Mouse (Mus musculus) 3134 (cell line): ENCODE results near the gene AI413582.

Source experiments
- DNase-seq: peaks from one replicate; pipeline ENCODE4 v3.0.0-alpha.2; 2011; ENCODE audit warnings: low spot score; ENCODE audit not compliant: insufficient read length; ENCODE audit errors: extremely low read depth

AI413582 gene

DNA sequence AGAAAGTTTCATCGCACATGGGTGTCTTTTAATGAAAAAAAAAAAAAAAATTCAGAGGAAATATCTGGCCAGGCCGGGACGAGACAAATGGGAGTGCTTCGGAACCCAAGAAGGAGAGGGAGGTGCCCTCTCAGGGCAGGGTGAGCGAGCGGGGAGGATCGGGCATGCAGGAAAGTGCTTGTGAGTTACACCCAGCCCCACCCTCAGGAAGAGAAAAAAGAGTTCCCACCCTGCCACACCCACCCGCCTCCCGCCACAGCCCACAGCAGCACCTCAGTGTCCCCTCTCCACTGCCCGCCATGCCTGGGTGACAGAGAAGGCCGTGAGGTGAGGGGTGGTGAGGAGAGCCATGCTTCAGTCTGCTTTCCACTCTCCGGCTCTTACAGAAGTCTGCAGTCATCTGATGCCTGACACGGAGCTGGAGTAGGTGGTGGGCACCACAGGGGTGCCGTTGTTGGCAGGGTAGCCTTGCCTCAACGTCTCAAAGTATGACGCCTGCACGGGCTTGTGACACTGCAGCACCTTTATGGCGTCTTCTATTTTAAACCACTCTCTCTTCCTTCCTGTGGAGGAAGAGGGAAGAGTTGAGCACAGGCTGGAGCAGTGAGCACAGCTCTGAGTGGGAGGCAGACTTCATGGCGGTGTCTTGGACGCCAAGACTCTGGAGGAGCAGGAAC lies 15.0 kb upstream of the AI413582 start:
- no peak for DNase-seq

DNA sequence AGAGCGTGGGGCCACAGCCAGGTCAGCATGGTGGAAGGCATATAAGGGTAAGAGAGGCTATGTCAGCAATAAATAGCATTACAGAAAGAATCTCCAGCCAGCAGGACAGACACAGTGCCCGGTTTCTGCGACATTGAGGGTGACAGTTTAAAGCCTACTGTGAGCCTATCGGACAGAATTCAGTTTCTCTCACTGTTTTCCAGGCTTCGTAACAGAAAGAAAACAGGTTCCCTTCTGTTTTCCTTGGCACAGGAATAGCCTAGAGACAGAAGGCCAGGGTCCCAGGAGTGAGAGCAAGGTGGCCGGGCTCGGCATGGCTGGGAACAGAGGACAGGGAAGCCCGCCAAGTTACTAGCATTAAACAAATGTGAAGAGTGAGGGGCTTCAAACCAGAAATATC lies 14.3 kb upstream of the AI413582 start:
- DNase-seq, result no peak

GRCm38 (mm10) chr17:27578487-27578886 lies 12.9 kb upstream of the AI413582 start:
- DNase-seq, result no peak

- no peak for DNase-seq
These were observed 11.9 kb upstream of the AI413582 start for GRCm38 (mm10) chr17:27577468-27577867.

GRCm38 (mm10) chr17:27576056-27576455 lies 10.5 kb upstream of the AI413582 start:
- DNase-seq, result no peak

DNA sequence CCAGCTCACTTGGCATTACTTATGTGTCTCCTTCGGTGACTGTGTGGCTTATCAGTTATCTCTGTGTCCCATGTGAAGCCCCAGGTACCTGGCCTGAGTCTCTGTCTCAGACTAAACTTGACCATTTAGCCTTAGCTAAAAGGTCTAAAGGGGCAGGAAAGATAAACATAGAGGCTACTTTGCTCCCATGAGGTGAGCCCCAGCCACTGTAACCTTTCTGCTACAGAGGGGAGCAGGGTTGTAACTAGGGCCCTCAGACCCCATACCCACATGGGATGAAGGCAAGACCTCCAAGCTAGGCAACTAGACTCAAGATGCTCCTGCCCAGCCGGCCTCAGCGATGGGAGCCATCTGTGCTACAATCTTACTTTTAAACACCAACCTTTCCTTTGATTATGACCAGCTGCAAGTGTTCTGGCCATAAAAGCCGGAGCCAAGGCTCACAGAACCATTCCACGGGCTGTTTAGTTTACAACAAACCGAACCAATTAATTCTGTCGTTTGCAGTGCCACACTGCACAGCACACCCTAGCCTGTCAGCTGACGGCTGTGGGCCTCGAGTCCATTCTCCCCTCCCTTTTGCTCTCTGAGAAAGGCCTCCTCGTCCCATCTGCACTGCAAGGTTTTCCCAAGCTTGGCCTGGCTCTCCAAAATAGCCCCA lies 9.7 kb upstream of the AI413582 start:
- no peak for DNase-seq

DNA sequence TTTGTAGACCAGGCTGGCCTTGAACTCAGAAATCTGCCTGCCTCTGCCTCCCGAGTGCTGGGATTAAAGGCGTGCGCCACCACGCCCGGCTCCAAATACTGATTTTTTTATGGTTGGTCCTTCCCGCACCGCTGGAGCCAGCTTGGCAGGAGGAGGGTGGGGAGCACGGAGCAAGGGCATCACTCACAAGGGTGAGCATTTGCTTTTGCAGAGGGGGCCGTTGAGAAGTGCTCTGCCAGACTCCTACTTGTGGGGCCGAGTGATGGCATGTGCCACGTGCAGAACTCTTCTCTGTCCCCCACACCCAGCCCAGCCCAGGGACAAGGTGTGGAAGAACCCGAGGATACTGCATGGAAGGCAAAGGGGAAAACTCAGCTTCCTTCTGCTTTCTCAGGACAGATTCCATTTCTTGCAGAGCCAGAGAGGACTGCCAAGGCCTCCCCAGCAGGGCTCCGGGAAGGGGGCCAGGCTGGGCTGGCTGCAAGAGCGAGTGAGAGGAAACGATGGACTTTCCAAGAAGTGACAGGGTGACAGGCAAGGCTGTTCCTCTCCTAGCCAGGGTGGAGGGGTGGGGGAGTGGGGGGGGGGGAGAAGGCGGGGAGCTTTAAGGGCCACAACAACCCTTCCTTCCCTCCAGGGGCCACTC lies 9.0 kb upstream of the AI413582 start:
- DNase-seq, result no peak

DNA sequence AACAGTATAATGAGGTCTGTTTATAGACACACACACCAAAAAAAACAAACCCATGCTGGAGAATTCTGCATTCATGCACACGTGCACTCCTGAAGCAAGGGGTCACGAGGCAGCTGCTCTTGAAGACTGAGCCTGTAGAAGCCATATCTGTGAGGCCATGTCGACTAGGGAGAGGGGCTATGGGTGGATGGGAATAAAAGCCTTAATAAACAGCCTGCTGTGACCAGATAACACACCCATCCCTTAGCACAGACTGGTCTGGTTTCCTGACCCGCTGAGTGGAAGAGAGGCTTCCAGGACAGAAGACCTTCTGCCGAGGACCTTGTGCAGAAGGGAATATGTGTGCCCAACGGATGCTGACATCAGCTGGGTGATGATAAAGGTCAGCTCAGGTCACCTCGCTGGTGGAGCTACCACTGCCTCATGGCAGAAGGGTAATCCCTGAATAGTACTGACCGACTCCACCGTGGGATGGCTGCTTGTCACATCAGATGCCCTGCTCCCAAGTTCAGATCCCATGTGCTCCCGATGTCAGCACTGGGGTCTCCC lies 8.3 kb upstream of the AI413582 start:
- DNase-seq, result no peak

DNA sequence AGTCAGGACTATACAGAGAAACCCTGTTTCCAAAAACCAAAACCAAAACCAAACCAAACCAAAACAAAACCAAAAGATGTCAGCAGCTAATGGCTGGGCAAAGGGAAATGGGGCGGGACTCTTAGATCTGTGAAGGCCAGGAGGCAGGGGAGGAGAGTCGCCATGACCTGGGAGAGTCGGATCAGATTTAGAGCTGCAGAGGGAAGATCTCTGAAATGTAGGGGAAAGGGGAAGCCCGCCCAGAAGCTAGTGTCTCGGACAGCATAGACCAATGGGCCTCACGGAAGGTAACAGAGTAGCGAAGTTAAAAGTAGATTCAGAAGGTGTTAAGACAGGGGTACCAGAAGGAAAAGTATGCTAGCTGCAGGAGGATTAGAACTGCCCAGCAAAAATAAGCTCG lies 5.8 kb upstream of the AI413582 start:
- no peak for DNase-seq

DNA sequence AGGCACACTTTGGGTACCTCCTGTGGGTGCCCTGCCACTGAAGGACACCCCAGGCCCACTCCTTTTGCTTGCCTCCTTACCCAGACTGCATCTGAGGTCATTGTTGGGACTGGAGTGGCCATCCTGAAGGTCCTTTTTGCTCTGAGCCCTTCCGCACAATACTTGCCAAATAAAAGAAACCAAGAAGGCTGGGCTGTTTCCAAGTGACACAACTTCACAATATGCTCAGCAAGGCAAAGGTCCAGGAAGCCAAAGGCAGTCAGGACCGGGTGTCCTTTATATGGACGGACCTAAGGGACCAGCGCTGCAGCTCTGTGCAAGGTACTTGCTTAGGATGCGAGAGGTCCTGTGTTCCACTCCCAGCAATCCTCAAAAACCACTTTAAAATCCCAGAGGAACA lies 2.7 kb upstream of the AI413582 start:
- DNase-seq, result no peak

GRCm38 (mm10) chr17:27565942-27566267 lies 349 bp upstream of the AI413582 start:
- no peak for DNase-seq

- DNase-seq, result peak; percentile 61
These were observed 979 bp downstream of the AI413582 start for GRCm38 (mm10) chr17:27564391-27565162.

DNA sequence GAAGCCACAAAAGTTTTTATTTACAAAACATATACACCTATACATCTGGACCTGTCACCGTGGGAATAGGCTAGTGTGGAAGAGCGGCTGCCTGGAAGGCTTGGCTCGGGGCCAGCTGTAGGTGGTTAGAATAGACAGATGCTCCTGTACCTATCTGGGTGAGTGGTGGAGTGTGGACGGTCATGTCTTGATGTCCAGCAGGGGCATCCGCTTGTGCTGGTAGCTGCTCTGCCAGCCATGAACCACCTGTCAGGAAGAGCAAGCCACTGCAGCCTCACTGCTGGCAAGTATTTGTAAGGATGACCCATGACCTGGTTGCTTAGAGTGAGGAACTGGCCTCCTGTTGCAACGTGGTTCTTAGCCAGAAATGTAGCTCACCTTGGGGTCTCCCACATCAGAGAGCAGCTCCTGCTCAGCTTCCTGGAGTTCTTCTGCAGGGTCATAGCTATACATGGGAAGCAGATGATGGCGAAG lies 1.7 kb downstream of the AI413582 start:
- no peak for DNase-seq

- DNase-seq, result peak; percentile 92
These were observed 3.6 kb downstream of the AI413582 start for GRCm38 (mm10) chr17:27561809-27562526.

DNA sequence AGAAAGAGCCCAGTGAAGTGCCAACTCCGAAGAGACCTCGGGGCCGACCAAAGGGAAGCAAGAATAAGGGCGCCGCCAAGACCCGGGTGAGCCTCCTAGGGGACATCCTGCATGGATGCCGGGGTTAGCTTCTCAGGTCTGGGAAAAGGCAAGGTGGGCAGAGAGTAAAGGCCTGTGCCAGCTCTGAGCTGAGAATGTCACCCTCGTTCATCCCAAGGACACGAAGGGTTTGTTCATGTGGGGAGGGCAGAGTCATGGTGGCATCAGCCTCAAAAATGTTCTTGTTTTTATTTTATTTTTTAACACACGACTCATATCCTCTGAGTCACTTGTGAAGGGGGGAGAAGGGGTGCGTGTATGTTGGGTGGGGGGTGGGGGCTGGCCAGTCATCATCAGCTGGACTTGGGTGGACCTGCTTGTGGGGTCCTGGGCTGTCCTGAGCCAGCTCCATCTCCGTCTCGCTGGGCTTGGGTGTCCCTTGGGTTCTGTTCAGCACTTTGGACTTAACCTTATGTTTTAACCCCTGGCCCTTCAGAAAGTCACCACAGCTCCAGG lies 4.6 kb downstream of the AI413582 start:
- DNase-seq, result peak; percentile 64

GRCm38 (mm10) chr17:27559596-27559995 lies 6.0 kb downstream of the AI413582 start:
- no peak for DNase-seq

DNA sequence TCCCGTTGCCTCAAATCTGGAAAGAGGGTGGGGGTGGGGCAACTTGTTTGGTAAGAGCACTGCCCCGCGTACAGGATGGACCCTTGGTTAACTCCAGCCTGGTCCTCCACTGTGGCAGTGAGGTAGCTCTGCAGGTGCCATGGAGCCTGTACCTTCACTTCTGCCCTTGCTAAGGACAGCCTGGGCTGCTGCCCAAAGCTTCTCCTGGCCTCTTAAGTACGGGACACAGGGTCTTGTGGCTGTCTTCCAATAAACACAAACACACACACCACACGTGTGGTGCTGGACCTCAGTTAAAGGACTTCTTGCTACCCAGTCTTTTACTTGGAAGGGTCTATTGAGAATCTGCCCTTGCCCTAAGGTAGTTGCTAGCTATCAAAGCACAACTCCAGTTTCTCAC lies 6.7 kb downstream of the AI413582 start:
- DNase-seq, result peak; percentile 51

- no peak for DNase-seq
These were observed 7.5 kb downstream of the AI413582 start for GRCm38 (mm10) chr17:27557927-27558661.

DNA sequence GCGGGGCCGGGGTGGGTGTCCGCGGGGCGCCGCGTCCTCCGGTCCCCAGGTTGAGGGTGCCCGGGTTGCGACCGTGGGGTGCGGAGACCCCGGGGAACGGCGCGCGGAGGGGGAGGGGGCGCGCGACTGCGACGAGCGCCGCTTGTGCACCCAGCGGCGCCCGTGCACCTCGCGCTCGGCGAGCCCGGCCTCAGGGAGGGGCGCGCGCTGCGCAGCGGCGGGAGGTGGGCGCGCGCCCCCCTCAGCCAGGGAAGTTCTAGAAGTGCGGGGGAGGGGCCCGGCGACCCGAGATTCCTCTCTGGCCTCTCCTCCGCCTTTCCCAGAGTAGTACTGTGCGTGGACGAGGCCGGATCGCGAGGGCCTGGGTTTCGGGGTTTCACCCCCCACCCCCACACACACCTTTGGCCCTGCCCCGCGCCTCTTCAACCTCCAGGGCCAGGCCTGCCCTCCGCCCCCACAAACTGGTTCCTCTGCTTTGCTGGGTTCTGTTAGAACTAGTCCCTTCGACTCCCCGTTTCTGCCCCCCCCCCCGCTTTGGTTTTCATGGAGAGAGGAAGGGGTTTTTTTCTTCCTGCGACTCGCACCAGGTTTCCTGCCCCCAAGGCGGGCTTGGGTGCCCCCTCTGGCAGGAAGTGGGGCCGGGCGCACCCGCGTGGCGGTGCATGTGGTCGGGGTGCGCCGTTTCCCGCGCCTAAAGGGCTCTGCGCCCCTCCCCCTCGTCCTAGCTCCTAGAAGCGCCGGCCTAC lies 8.2 kb downstream of the AI413582 start:
- DNase-seq, result peak; percentile 81
